Mouse (Mus musculus) right cerebral cortex, postnatal 10 days (tissue): ENCODE measurements around the gene Fam171b.

ENCODE experiments used
- DNase-seq, 2 experiments: peaks; one replicate each; pipeline ENCODE4 v3.0.0; 2021; ENCODE audit warnings: low spot score in 2 of 2

Fam171b gene

GRCm38 (mm10) chr2:83812483-83813272 lies at the start of gene Fam171b:
TSS of gene Fam171b (plus strand) at chr2:83812636.
- peak; percentile 93 for DNase-seq

- DNase-seq: no peak
Observed at GRCm38 (mm10) chr2:83766058-83766457, 46.4 kb upstream of the Fam171b start.

GRCm38 (mm10) chr2:83766878-83767277 lies 45.6 kb upstream of the Fam171b start:
- no peak for DNase-seq

GRCm38 (mm10) chr2:83768311-83769047 lies 44.0 kb upstream of the Fam171b start:
- no peak for DNase-seq

- peak; percentile 72 to 80 for DNase-seq
Observed at GRCm38 (mm10) chr2:83771155-83771812, 41.2 kb upstream of the Fam171b start.

- no peak for DNase-seq
Observed at GRCm38 (mm10) chr2:83791330-83792073, 20.9 kb upstream of the Fam171b start.

- no peak for DNase-seq
Observed at GRCm38 (mm10) chr2:83792102-83792501, 20.3 kb upstream of the Fam171b start.

- DNase-seq: no peak
Observed at GRCm38 (mm10) chr2:83795766-83796165, 16.7 kb upstream of the Fam171b start.

GRCm38 (mm10) chr2:83797902-83798497 lies 14.4 kb upstream of the Fam171b start:
- DNase-seq: no peak

- DNase-seq: peak; percentile 57 to 66
Observed at GRCm38 (mm10) chr2:83813273-83813892, 947 bp downstream of the Fam171b start.

- DNase-seq: peak; percentile 71 to 78
Observed at GRCm38 (mm10) chr2:83814009-83814408, 1.6 kb downstream of the Fam171b start.

GRCm38 (mm10) chr2:83816147-83816546 lies 3.7 kb downstream of the Fam171b start:
- DNase-seq: no peak

GRCm38 (mm10) chr2:83825161-83825560 lies 12.7 kb downstream of the Fam171b start:
- DNase-seq: no peak

GRCm38 (mm10) chr2:83828895-83829539 lies 16.6 kb downstream of the Fam171b start:
- no peak for DNase-seq

GRCm38 (mm10) chr2:83832903-83833302 lies 20.5 kb downstream of the Fam171b start:
- peak; percentile 43 to 57 for DNase-seq

GRCm38 (mm10) chr2:83835313-83836070 lies 23.1 kb downstream of the Fam171b start:
- no peak for DNase-seq

- DNase-seq: no peak
Observed at GRCm38 (mm10) chr2:83848495-83848894, 36.1 kb downstream of the Fam171b start.

GRCm38 (mm10) chr2:83853423-83853822 lies 41.0 kb downstream of the Fam171b start:
- DNase-seq: no peak

- DNase-seq: no peak
Observed at GRCm38 (mm10) chr2:83856236-83856635, 43.8 kb downstream of the Fam171b start.
